Mouse (Mus musculus) heart, postnatal 36 days (tissue): ENCODE results near the gene Fli1. TPM values are rescaled to one million over a fixed set of nuclear protein-coding genes. Genes with fewer than 3 reads are reported as not detected.

Experiments used
- DNase-seq, 2 experiments: peaks; one replicate each; pipeline ENCODE4 v3.0.0; 2021 to 2022
- intact Hi-C: fragments of 180-260 bp; cut with DNase I; formaldehyde crosslinking; loops from one replicate; pipeline ENCODE4 v1.15.1; 2025
- total RNA-seq, 2 experiments: library from RNA; stranded (reverse); gene quantifications; 2 replicates each; pipeline ENCODE4 v1.2.3; 2021

Fli1 gene
- total RNA-seq: 10 to 100 TPM; 28.2 to 28.8 TPM

GRCm38 (mm10) chr9:32542212-32543039 is at the start of gene Fli1:
Fli1 (minus strand) TSS chr9:32542861.
- intact Hi-C loops: no loop called here
- DNase-seq: peak; percentile 49 to 59

- intact Hi-C loops: loop anchor here (1.0 to 5.0 kb wide), 5 partner anchors 104 to 655 kb away; no protein-coding TSS in a partner anchor
- DNase-seq: peak; percentile 68 to 75
Measured at GRCm38 (mm10) chr9:32591732-32592582, 49.3 kb upstream of the Fli1 start.

DNA sequence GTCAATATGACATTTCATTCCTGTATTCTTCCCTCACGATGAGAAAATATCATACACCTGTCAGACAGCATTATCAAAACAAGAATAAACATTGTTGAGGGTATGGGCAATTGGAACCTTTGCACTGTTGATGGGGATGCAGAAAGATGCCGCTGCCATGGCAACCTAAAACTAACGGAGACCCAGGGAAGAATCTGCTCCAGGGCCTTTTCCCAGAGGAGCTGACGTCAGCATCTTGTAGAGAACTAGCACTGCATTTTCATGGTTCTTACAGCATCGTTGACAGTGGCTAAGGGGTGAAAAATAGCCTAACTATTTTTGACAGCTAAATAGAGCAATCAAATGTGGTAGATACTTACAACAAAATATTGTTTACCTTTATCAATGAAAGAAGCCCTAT is 47.9 kb upstream of the Fli1 start:
- DNase-seq: no peak
- intact Hi-C loops: loop anchor here (1.0 to 5.0 kb wide), 3 partner anchors 122 to 490 kb away; no protein-coding TSS in a partner anchor

DNA sequence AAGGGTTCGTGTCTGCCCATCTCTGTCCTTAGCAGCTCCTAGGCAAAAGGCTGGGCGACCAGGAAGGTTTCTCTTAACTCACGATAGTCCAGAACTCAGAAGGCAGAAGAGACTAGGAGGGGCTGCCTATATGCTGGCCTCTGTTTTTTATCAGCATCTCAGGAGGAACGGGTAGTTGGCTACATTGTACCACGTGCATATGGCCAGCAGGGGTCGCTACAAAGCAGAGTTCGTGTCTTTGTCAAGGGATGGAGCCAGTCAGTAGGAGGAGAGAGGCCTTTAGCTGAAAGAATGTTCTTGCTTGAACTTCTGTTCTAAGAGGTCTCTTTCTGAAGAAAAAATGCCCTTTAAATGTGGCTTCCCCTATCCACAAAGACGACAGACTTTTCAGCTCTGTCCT is 47.2 kb upstream of the Fli1 start:
- intact Hi-C loops: loop anchor here (1.0 to 5.0 kb wide), 3 partner anchors 122 to 490 kb away; no protein-coding TSS in a partner anchor
- peak; percentile 85 to 91 for DNase-seq

DNA sequence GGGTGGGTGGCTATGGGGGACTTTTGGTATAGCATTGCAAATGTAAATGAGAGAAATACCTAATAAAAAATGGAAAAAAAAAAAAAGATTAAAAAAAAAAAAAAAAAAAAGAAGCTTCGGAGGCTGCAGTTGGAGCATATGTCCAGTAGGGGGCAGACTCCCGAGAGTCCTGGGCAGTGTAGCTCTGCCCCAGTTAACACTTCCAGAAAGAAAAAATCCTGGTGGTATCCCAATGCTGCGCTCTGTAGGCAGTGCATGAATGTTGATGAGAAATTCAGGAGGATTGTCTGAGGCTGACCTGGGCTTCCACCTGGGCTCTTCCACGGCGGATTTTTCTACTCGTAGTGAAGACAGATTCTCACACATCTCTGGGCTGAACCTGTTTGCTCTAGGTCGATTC is 42.7 kb upstream of the Fli1 start:
- DNase-seq: peak; percentile 35 to 45
- intact Hi-C loops: no loop called here

DNA sequence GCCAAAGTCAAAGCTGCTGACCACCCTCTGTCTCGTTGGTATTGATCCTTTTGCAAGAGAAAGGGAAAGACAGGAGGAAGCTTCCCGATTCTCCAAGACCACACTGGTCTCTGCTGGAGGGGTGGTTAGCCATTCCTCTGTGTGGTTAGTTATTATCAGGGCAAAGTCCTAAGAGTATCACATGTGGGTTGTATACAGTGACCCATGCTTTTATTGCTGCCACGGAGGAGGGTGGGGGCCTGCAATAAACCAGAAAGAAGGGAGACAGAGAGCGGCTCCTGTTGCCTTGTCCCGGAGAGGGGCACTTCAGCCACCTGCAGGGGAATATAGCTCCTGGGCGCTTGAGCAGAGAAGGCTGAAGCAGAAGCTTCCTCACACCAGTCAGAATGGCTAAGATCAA is 41.2 kb upstream of the Fli1 start:
- intact Hi-C loops: loop anchor here (5.0 kb wide), 1 partner anchor 312 kb away; no protein-coding TSS in a partner anchor
- DNase-seq: no peak

- no peak for DNase-seq
- intact Hi-C loops: loop anchor here (5.0 kb wide), 1 partner anchor 310 kb away; no protein-coding TSS in a partner anchor
Measured at GRCm38 (mm10) chr9:32581851-32582573, 39.4 kb upstream of the Fli1 start.

GRCm38 (mm10) chr9:32578411-32578810 is 35.8 kb upstream of the Fli1 start:
- no peak for DNase-seq
- intact Hi-C loops: no loop called here

DNA sequence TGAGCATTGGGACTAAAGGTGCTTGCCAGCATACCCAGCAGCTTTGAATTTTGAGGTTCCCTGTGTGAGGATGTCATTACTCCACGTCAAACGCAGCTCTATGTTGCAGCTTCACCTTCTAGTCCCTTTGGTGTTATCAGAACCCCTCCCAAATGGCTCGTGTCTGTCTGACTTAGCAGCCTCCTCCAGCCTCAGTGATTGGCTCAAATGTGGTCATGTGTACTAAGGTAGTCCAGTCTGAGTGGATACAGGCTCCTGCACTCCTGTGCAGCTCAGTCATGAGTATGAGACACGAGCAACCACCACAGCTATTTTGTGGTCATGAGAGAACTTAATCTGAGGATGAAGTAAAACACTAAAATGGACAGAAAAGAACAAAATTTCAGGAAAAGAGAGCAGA is 31.0 kb upstream of the Fli1 start:
- intact Hi-C loops: no loop called here
- DNase-seq: no peak

DNA sequence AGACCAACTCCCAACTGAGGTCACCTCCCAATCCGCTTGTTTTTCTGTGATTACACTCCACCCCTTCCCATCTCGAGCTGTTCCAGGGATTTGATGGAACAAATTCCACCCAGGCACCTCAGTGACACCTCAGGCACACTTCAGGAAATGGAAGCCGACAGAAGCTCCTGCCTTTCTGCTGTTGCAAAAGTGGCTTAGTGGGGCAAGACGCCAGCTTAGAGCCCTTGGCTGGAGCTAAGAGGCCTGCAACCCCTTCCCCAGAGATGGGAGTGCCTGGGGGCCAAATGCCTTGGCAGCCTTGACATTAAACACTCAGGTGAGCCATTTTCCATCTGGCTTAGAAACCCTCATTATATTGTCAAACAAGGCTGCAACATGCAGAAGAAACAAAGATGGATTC is 29.0 kb upstream of the Fli1 start:
- intact Hi-C loops: no loop called here
- no peak for DNase-seq

GRCm38 (mm10) chr9:32570547-32570946 is 27.9 kb upstream of the Fli1 start:
- intact Hi-C loops: no loop called here
- no peak for DNase-seq

DNA sequence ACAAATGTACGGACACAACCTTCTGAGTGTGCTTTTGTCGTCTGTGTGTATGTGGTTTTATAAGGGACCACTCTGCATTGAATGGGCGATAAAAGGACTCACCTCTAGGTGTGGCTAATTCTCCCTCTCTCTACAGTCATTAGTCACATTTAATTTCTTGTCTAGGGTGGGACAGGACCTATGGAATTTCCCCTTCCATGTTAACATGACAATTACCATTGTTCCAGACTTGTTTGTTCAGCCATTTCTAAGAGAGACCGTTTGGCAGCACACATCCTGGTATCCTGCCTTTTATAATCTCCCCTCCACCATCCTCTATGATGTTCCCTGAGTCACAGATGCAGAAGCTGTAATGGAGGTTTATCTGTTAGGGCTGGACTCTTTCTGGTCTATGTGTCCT is 26.6 kb upstream of the Fli1 start:
- intact Hi-C loops: no loop called here

GRCm38 (mm10) chr9:32567603-32568002 is 24.9 kb upstream of the Fli1 start:
- no peak for DNase-seq
- intact Hi-C loops: no loop called here

More for the DNA sequence above, 26.6 kb upstream of the Fli1 start:
- DNase-seq: no peak

DNA sequence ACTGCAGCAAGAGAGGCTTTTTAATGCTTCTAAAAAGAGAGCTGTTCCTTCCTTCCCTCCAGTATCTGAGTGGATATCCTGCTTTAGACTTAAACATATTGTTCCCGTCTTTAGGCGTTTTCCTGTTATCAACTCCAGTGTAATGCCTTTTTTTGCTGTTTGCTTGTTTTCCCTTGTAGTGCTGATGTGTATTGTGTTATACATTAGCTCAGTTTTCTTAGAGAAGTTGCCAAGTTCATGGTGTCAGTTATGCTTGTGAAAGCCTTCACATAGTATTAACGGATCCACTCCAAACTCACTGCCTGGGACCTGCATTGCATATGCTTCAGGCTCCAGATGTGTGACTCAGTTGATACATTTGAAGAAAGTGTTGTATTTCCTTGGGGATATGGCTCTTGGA is 22.6 kb upstream of the Fli1 start:
- intact Hi-C loops: no loop called here
- DNase-seq: no peak

- intact Hi-C loops: loop anchor here (1.0 to 5.0 kb wide), 2 partner anchors 106 to 158 kb away; no protein-coding TSS in a partner anchor
Measured at GRCm38 (mm10) chr9:32562837-32563236, 20.2 kb upstream of the Fli1 start.

GRCm38 (mm10) chr9:32562409-32562808 is 19.7 kb upstream of the Fli1 start:
- peak in 1 of 2 experiments; percentile 32 for DNase-seq
- intact Hi-C loops: loop anchor here (1.0 to 5.0 kb wide), 2 partner anchors 105 to 157 kb away; no protein-coding TSS in a partner anchor

More at GRCm38 (mm10) chr9:32562837-32563236, 20.2 kb upstream of the Fli1 start:
- DNase-seq: no peak

- no peak for DNase-seq
- intact Hi-C loops: loop anchor here (5.0 kb wide), 1 partner anchor 104 kb away; no protein-coding TSS in a partner anchor
Measured at GRCm38 (mm10) chr9:32561190-32561890, 18.7 kb upstream of the Fli1 start.

GRCm38 (mm10) chr9:32559859-32560258 is 17.2 kb upstream of the Fli1 start:
- DNase-seq: no peak
- intact Hi-C loops: loop anchor here (5.0 kb wide), 1 partner anchor 103 kb away; no protein-coding TSS in a partner anchor

GRCm38 (mm10) chr9:32559454-32559853 is 16.8 kb upstream of the Fli1 start:
- no peak for DNase-seq
- intact Hi-C loops: no loop called here

- intact Hi-C loops: no loop called here
- DNase-seq: no peak
Measured at GRCm38 (mm10) chr9:32556313-32556712, 13.7 kb upstream of the Fli1 start.
